Mouse (Mus musculus) brain, embryonic 14.5 days (tissue): Measurements from ENCODE around the gene Glb1l. TPM values are rescaled to one million over a fixed set of nuclear protein-coding genes. Genes with fewer than 3 reads are reported as not detected.

Source experiments
- DNase-seq: peaks from one replicate; pipeline ENCODE4 v3.0.0-alpha.2; 2011; ENCODE audit warnings: low read depth
- CTCF ChIP-seq: fragments of 200-500 bp; IDR thresholded peaks from 2 replicates; pipeline ENCODE4 v1.5.1; 2012; ENCODE audit warnings: inconsistent platforms, mild to moderate bottlenecking, moderate library complexity, borderline replicate concordance; ENCODE audit not compliant: insufficient read depth, insufficient read length; ENCODE audit errors: extremely low read depth
- POLR2A ChIP-seq: fragments of 200-500 bp; IDR thresholded peaks from 2 replicates; pipeline ENCODE4 v1.6.1; 2012; ENCODE audit warnings: mild to moderate bottlenecking, inconsistent platforms, borderline replicate concordance; ENCODE audit not compliant: poor library complexity, insufficient read depth, insufficient read length, severe bottlenecking; ENCODE audit errors: extremely low read depth
- polyA plus RNA-seq: library from polyadenylated mRNA; depleted of rRNA; stranded (reverse); fragments of >200 nt; gene quantifications from 2 replicates; pipeline ENCODE4 v1.2.3, GENCODE M21; 2012; rRNA removed

Gene Glb1l
- polyA plus RNA-seq, 1 experiment: 30.9 TPM

DNA sequence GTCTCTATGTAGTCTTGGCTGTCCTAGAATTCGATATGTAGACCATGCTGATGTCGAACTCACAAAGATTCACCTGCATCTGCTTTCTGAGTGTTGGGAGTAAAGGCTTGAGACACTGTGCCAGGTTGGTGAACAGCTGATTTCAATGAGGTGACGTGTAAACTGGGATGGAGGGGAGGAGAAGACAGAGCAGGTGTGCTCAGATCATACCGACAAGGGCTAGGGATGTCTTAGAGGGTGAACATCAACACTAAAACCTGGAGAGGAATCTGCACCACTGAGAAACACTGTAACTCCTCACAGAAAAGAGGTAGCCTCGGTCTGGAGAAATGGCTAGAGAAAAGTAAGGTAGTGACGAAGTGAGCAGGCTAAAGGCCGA, 42.5 kb downstream of the Glb1l start:
- no peak for DNase-seq
- TF ChIP-seq CTCF (no peak), POLR2A (no peak)

DNA sequence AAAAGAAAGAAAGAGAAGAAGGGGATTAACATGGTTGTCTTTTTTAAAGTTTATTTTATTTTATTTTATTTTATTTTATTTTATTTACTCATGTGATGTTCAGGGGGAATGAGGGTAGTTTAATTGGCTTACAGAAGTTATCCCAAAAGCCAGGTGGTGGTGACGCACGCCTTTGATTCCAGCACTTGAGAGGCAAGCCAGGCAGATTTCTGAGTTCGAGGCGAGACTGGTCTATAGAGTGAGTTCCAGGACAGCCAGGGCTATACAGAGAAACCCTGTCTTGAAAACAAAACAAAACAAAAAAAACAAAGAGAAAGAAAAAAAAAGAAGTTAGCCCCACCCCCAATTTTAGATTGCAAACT, 50.4 kb downstream of the Glb1l start:
- DNase-seq: no peak
- TF ChIP-seq CTCF (no peak), POLR2A (no peak)

DNA sequence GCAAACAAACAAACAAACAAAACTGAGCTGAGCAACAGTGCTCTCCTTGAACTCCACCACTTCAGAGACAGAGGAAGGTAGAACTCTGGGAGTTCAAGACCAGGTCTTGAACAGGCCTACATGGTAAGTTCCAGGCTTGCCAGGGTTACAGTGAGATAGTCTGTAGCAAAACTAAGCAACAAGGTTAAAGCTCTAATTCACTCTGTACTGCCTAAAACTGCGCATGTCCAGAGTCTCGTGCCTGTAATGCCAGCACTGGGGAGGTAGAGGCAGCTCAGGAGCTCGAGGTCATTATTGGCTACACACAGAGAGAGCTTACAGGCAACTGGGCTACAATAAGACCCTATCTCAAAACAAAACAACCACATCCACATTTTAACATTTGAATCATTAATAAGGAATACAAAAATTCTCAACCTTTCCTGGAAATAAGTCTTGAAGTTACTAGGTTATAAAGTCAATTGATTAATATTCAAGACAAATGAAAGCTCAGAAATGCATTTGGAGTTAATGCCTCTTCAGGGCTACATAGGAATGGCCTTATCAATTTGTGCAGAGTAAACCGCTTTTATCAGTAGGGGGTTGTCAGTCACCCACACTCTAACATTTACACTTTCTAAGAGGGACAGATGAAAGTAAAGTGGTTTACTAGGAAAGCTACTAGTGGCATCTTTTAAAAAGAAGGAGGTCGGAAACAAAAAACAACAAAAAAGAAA, 50.9 kb downstream of the Glb1l start:
- no peak for TF ChIP-seq POLR2A
- no peak for TF ChIP-seq CTCF
- DNase-seq: no peak

DNA sequence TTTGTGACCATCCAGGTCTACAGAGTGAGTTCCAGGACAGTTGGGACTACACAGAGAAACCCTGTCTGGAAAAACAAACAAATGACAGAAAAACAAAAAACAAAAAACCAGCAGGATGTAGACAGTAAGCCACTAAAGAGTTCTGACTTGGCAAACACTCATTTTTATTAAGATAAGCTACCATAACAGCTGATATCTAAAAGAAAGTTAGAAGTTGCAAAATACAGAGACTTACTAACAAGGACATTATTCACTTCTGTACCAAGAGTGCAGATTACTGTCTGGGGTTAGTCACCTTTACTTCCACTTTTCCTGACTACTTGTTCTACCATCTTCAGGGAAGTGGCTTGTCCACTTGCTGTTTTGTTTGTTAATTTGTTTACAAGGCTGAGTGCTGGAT, 51.6 kb downstream of the Glb1l start:
- no peak for DNase-seq
- no peak for TF ChIP-seq CTCF

GRCm38 (mm10) chr1:75155837-75156236, 54.8 kb downstream of the Glb1l start:
- DNase-seq: no peak
- TF ChIP-seq POLR2A (no peak), CTCF (no peak)

DNA sequence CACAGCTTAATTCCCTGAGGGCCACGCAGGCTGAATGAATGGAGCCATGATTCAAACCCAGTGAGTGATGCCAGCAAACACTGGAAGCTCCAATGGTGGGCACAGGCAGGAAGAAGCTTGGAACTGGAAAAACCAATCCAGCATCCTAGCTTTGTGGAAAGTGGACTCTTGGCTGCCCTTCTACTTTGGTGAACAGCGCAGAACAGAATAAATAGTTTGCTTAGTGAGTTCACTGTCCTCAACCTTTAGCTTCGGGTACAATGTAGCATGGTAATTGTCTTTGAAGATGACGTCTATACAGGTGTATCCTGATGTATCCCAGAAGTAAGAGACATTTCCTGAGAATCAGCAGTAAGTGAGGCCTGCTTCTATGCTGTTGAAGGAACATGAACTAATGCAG, 61.9 kb downstream of the Glb1l start:
- TF ChIP-seq POLR2A (no peak), CTCF (no peak)
- no peak for DNase-seq

Other genes starting within 250 kb of the Glb1l start
- gene Nhej1, start 85.6 kb downstream of the Glb1l start, polyA plus RNA-seq: 2.4 and 2.6 TPM in 2 replicates
- gene Slc23a3, start 76.9 kb downstream of the Glb1l start, polyA plus RNA-seq: 0.06 TPM in 1 of 2 replicates, not detected in the other
- 59.8 and 64.9 TPM in 2 replicates for gene Cnppd1, start 68.1 kb downstream of the Glb1l start, polyA plus RNA-seq
- 184 and 196 TPM in 2 replicates for gene Retreg2, start 68.0 kb downstream of the Glb1l start, polyA plus RNA-seq
- 47.4 and 58.5 TPM in 2 replicates for gene Zfand2b, start 42.2 kb downstream of the Glb1l start, polyA plus RNA-seq
- gene Abcb6, start 30.4 kb downstream of the Glb1l start, polyA plus RNA-seq: 32.6 and 40.9 TPM in 2 replicates
- 22.6 and 34.6 TPM in 2 replicates for gene Ankzf1, start 18.7 kb downstream of the Glb1l start, polyA plus RNA-seq
- 63.2 and 68.4 TPM in 2 replicates for gene Atg9a, start 18.6 kb downstream of the Glb1l start, polyA plus RNA-seq
- gene Stk16, start within 50 bp of the Glb1l start, polyA plus RNA-seq: 214 and 265 TPM in 2 replicates
- gene Tuba4a, start 9.1 kb upstream of the Glb1l start, polyA plus RNA-seq: 3.3 and 7.9 TPM in 2 replicates
- not detected in 2 replicates for gene A630095N17Rik, start 21.3 kb upstream of the Glb1l start, polyA plus RNA-seq
- 52.4 and 53.3 TPM in 2 replicates for gene Dnajb2, start 25.6 kb upstream of the Glb1l start, polyA plus RNA-seq
- 33.4 and 53.4 TPM in 2 replicates for gene Ptprn, start 53.7 kb upstream of the Glb1l start, polyA plus RNA-seq
- gene Resp18, start 67.6 kb upstream of the Glb1l start, polyA plus RNA-seq: 78.9 and 87.2 TPM in 2 replicates
- gene Dnpep, start 107.2 kb upstream of the Glb1l start, polyA plus RNA-seq: 140 and 189 TPM in 2 replicates
- gene Des, start 149.5 kb upstream of the Glb1l start, polyA plus RNA-seq: 1.0 and 1.4 TPM in 2 replicates
- gene Speg, start 164.5 kb upstream of the Glb1l start, polyA plus RNA-seq: 49.2 and 56.1 TPM in 2 replicates
- 98.7 and 144 TPM in 2 replicates for gene Gmppa, start 225.1 kb upstream of the Glb1l start, polyA plus RNA-seq
- gene Asic4, start 239.6 kb upstream of the Glb1l start, polyA plus RNA-seq: 23.3 and 41.3 TPM in 2 replicates